Mouse (Mus musculus) stomach, postnatal 0 days (tissue): ENCODE results near the gene Gpha2. TPM values are rescaled to one million over a fixed set of nuclear protein-coding genes. Genes with fewer than 3 reads are reported as not detected.

Experiments
- ATAC-seq: fragments of 200-750 bp; cut with Nextera tagmentation; 2 replicates; pipeline ENCODE4 v1.8.0; 2017; ENCODE audit not compliant: low FRiP score, low TSS enrichment
- DNase-seq: peaks from one replicate; pipeline ENCODE4 v3.0.0-alpha.2; 2016; ENCODE audit warnings: low spot score
- H3K27ac ChIP-seq: fragments of 300-500 bp; sonication (generic); replicated peaks from 2 replicates; pipeline ENCODE4 v1.5.1; 2014; ENCODE audit warnings: mild to moderate bottlenecking, control low read depth
- H3K27me3 ChIP-seq: fragments of 300-500 bp; sonication (generic); 2 replicates; pipeline ENCODE4 v1.6.1; 2014; ENCODE audit warnings: low read length; ENCODE audit not compliant: control insufficient read depth, insufficient read depth
- H3K36me3 ChIP-seq: fragments of 300-500 bp; sonication (generic); 2 replicates; pipeline ENCODE4 v1.6.1; 2014; ENCODE audit warnings: low read length, mixed read lengths; ENCODE audit not compliant: control insufficient read depth, insufficient read depth
- H3K4me1 ChIP-seq: fragments of 300-500 bp; sonication (generic); replicated peaks from 2 replicates; pipeline ENCODE4 v1.6.1; 2014; ENCODE audit warnings: antibody characterized with exemption; ENCODE audit not compliant: control insufficient read depth, insufficient read depth
- H3K4me2 ChIP-seq: fragments of 300-500 bp; sonication (generic); replicated peaks from 2 replicates; pipeline ENCODE4 v1.6.1; 2014; ENCODE audit warnings: low read depth, mild to moderate bottlenecking, control low read depth, moderate library complexity
- H3K4me3 ChIP-seq: fragments of 300-500 bp; sonication (generic); 2 replicates; pipeline ENCODE4 v1.5.1; 2014; ENCODE audit warnings: low read depth, low read length, control low read depth
- H3K9ac ChIP-seq: fragments of 300-500 bp; sonication (generic); 2 replicates; pipeline ENCODE4 v1.6.1; 2014; ENCODE audit warnings: mild to moderate bottlenecking, low read length, control low read depth, mixed read lengths
- H3K9me3 ChIP-seq: fragments of 300-500 bp; sonication (generic); 2 replicates; pipeline ENCODE4 v1.6.1; 2016; ENCODE audit warnings: low read length; ENCODE audit not compliant: control insufficient read depth
- CTCF ChIP-seq: IDR thresholded peaks from 2 replicates; pipeline ENCODE4 v1.5.1; 2016; ENCODE audit warnings: antibody characterized with exemption, low read depth, mild to moderate bottlenecking, moderate library complexity
- EP300 ChIP-seq: optimal IDR thresholded peaks from 2 replicates; pipeline ENCODE3; 2016; ENCODE audit warnings: antibody characterized with exemption
- WGBS: fragments of 180-500 bp; shearing (Covaris S2); extraction: QIAGEN DNeasy Blood & Tissue Kit; methylation state at CpG from one replicate; pipeline ENCODE4 v1.1.7; 2014; 5-methylcytosine and 5-hydroxymethylcytosine counted together
- polyA plus RNA-seq: library from polyadenylated mRNA; unstranded; fragments of >200 nt; fragmentation: Nextera tagmentation; extraction: Ambion mirVana; gene quantifications from 2 replicates; pipeline ENCODE4 v1.2.1, GENCODE M21; 2015

Gpha2 gene
- polyA plus RNA-seq, 1 experiment from 2014 or later: 0.17 TPM

GRCm38 (mm10) chr19:6242281-6242680 is 16.1 kb downstream of the Gpha2 start:
- 0% methylated on average over 4 of the region's 4 CpGs for WGBS
- peak; percentile 78 for DNase-seq
- peak overlapping the region; percentile 93 for H3K27ac ChIP-seq

GRCm38 (mm10) chr19:6243226-6243625 is 17.0 kb downstream of the Gpha2 start:
- H3K9me3 ChIP-seq: no peaks in the 10 kb centered on the region
- H3K27ac ChIP-seq: peak overlapping the region; percentile 93; the same call in 1 of the 2 replicates
- no peak overlapping the region for H3K4me2 ChIP-seq
- no peak overlapping the region for H3K4me3 ChIP-seq
- H3K27me3 ChIP-seq: no peaks in the 10 kb centered on the region
- peak; percentile 58 for DNase-seq
- 52% methylated on average over 5 of the region's 5 CpGs for WGBS
- peak; percentile 43 for ATAC-seq
- H3K36me3 ChIP-seq: peaks cover 20% of the 10 kb centered on the region; the same call in 1 of the 2 replicates
- no peaks in the 10 kb centered on the region; the same call in 1 of the 2 replicates for H3K4me1 ChIP-seq
- TF ChIP-seq EP300 (no peak), CTCF (no peak)
- no peak overlapping the region for H3K9ac ChIP-seq

More at GRCm38 (mm10) chr19:6242281-6242680, 16.1 kb downstream of the Gpha2 start:
- Histone ChIP-seq H3K9me3 (no peaks in the 10 kb centered on the region), H3K4me2 (peak overlapping the region; percentile 90), H3K9ac (peak overlapping the region; percentile 94), H3K4me3 (peak overlapping the region; percentile 85), H3K27me3 (no peaks in the 10 kb centered on the region), H3K36me3 (peaks cover 13% of the 10 kb centered on the region; the same call in 1 of the 2 replicates), H3K4me1 (no peaks in the 10 kb centered on the region; the same call in 1 of the 2 replicates)
- TF ChIP-seq EP300 (no peak), CTCF (no peak)
- ATAC-seq: peak; percentile 56

GRCm38 (mm10) chr19:6245806-6246205 is 19.6 kb downstream of the Gpha2 start:
- H3K36me3 ChIP-seq: peaks cover 34% of the 10 kb centered on the region
- no peaks in the 10 kb centered on the region for H3K9me3 ChIP-seq
- TF ChIP-seq CTCF (peak; percentile 5; the same call in 1 of the 2 replicates), EP300 (no peak)
- H3K4me1 ChIP-seq: no peaks in the 10 kb centered on the region; the same call in 1 of the 2 replicates
- no peak for DNase-seq
- WGBS: 23% methylated on average over 1 of the region's 1 CpGs
- no peak overlapping the region for H3K4me3 ChIP-seq
- no peak overlapping the region for H3K27ac ChIP-seq
- no peaks in the 10 kb centered on the region for H3K27me3 ChIP-seq
- no peak for ATAC-seq
- no peak overlapping the region for H3K9ac ChIP-seq
- no peak overlapping the region for H3K4me2 ChIP-seq

GRCm38 (mm10) chr19:6247526-6248300 is 21.5 kb downstream of the Gpha2 start:
- H3K36me3 ChIP-seq: peaks cover 44% of the 10 kb centered on the region
- TF ChIP-seq EP300 (no peak), CTCF (no peak)
- 94% methylated on average over 29 of the region's 29 CpGs for WGBS

GRCm38 (mm10) chr19:6253021-6253420 is 26.8 kb downstream of the Gpha2 start:
- no peaks in the 10 kb centered on the region for H3K9me3 ChIP-seq
- TF ChIP-seq EP300 (no peak), CTCF (no peak)
- H3K4me2 ChIP-seq: no peak overlapping the region
- DNase-seq (no peak), ATAC-seq (no peak)
- no peaks in the 10 kb centered on the region for H3K4me1 ChIP-seq
- no peaks in the 10 kb centered on the region for H3K27me3 ChIP-seq
- 75% methylated on average over 4 of the region's 4 CpGs for WGBS
- H3K9ac ChIP-seq: no peak overlapping the region
- H3K4me3 ChIP-seq: no peak overlapping the region
- H3K36me3 ChIP-seq: peaks cover 60% of the 10 kb centered on the region
- H3K27ac ChIP-seq: no peak overlapping the region

More at GRCm38 (mm10) chr19:6247526-6248300, 21.5 kb downstream of the Gpha2 start:
- H3K4me3 ChIP-seq: no peak overlapping the region
- no peak overlapping the region for H3K27ac ChIP-seq
- H3K4me2 ChIP-seq: no peak overlapping the region
- H3K27me3 ChIP-seq: no peaks in the 10 kb centered on the region
- H3K9me3 ChIP-seq: no peaks in the 10 kb centered on the region
- ATAC-seq: no peak
- DNase-seq: no peak
- no peaks in the 10 kb centered on the region for H3K4me1 ChIP-seq
- H3K9ac ChIP-seq: no peak overlapping the region

- no peak overlapping the region for H3K4me2 ChIP-seq
- H3K27ac ChIP-seq: no peak overlapping the region
- no peak overlapping the region for H3K9ac ChIP-seq
- no peaks in the 10 kb centered on the region for H3K27me3 ChIP-seq
- H3K4me3 ChIP-seq: no peak overlapping the region
- peaks cover 26% of the 10 kb centered on the region for H3K36me3 ChIP-seq
- 69% methylated on average over 2 of the region's 2 CpGs for WGBS
- no peak for DNase-seq
- H3K4me1 ChIP-seq: no peaks in the 10 kb centered on the region
- TF ChIP-seq EP300: no peak
- peak; percentile 59 for TF ChIP-seq CTCF
- ATAC-seq: no peak
- H3K9me3 ChIP-seq: no peaks in the 10 kb centered on the region
Observed at GRCm38 (mm10) chr19:6260428-6260827, 34.2 kb downstream of the Gpha2 start.
